Mouse (Mus musculus) left cerebral cortex, adult 2 months (tissue): Measurements from ENCODE around the gene Phf5a. TPM values are rescaled to one million over a fixed set of nuclear protein-coding genes. Genes with fewer than 3 reads are reported as not detected.

Experiments
- DNase-seq, 2 experiments: peaks; one replicate each; pipeline ENCODE4 v3.0.0; 2021 to 2022; ENCODE audit warnings: low spot score in 2 of 2, mixed read lengths in 1 of 2; ENCODE audit errors: extremely low spot score in 1 of 2
- H3K27ac ChIP-seq: fragments of 200-600 bp; 2 replicates; pipeline ENCODE4 v1.8.1; 2022
- H3K4me3 ChIP-seq: fragments of 200-600 bp; 2 replicates; pipeline ENCODE4 v1.8.1; 2022
- CTCF ChIP-seq: fragments of 200-600 bp; IDR thresholded peaks from 2 replicates; pipeline ENCODE4 v1.8.1; 2022; ENCODE audit warnings: antibody characterized with exemption, mild to moderate bottlenecking, moderate library complexity
- intact Hi-C: fragments of 180-260 bp; cut with DNase I; formaldehyde crosslinking; loops from one replicate; pipeline ENCODE4 v1.15.1; 2025
- total RNA-seq, 2 experiments: library from RNA; stranded (reverse); gene quantifications; 2 replicates each; pipeline ENCODE4 v1.2.3; 2021

The Phf5a gene
- total RNA-seq, 2 experiments from 2014 or later, result 31.1 to 32.8 TPM

DNA sequence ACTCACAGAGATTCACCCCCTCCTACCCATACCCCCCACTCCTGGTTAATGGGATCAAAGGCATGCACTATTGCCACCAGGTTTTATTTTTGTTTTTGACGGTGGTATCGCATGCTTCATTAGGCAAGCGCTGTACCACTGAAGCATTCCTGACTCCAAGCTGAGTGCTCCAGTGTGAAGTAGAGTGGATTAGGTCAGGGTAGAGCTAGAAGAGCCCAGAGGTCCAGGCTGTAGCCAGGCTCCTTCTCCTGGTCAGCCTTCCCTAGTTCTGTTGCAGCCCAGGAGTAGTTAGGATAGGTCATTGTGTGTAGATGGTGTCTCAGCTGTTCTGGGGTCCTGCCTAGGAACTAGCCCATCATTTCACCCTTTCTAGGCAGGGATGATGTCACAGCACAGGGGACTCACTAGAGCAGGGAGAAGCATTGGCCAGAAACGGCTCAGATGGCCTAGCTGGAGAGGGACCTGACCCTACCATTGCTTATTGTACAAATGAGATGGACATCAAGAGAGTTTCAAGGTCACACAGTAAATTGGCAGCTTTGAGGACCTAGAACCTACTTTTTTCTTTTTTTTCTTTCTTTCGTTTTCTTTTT lies 26.6 kb downstream of the Phf5a start:
- Histone ChIP-seq H3K27ac (no peak overlapping the region), H3K4me3 (no peak overlapping the region)
- no peak for DNase-seq
- intact Hi-C loops, result no loop called here
- TF ChIP-seq CTCF, result no peak

DNA sequence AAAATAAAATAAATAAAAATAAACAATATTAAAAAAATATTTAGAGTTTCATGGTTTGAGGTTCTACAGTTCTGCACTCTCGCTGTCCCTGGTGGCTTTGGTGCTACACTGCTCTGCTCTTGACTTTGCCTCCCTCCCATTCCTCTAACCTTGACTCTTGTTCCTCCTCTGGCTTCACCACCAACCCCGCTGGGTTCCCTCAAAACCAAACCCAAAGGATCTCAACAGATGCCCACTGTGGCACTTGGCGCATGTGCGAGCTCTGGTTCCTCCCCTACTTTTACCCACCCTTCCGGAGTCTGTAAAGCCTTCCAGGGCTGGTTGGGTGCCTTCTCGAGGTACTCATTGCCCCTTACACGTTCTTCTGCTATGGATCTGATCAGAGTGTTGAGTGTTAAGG lies 29.4 kb downstream of the Phf5a start:
- no peak overlapping the region for H3K4me3 ChIP-seq
- no peak for DNase-seq
- H3K27ac ChIP-seq, result no peak overlapping the region
- no peak for TF ChIP-seq CTCF
- intact Hi-C loops, result no loop called here

GRCm38 (mm10) chr15:81840306-81840705 lies 31.4 kb downstream of the Phf5a start:
- TF ChIP-seq CTCF, result no peak; the same call in 1 of the 2 replicates
- H3K27ac ChIP-seq, result peak overlapping the region; percentile 69

GRCm38 (mm10) chr15:81839634-81840033 lies 32.1 kb downstream of the Phf5a start:
- peak overlapping the region; percentile 69 for H3K27ac ChIP-seq
- no peak for TF ChIP-seq CTCF
- no peak overlapping the region for H3K4me3 ChIP-seq
- intact Hi-C loops, result no loop called here
- DNase-seq, result peak; percentile 61 to 71

More at GRCm38 (mm10) chr15:81840306-81840705, 31.4 kb downstream of the Phf5a start:
- no peak for DNase-seq
- no peak overlapping the region for H3K4me3 ChIP-seq
- intact Hi-C loops, result no loop called here

DNA sequence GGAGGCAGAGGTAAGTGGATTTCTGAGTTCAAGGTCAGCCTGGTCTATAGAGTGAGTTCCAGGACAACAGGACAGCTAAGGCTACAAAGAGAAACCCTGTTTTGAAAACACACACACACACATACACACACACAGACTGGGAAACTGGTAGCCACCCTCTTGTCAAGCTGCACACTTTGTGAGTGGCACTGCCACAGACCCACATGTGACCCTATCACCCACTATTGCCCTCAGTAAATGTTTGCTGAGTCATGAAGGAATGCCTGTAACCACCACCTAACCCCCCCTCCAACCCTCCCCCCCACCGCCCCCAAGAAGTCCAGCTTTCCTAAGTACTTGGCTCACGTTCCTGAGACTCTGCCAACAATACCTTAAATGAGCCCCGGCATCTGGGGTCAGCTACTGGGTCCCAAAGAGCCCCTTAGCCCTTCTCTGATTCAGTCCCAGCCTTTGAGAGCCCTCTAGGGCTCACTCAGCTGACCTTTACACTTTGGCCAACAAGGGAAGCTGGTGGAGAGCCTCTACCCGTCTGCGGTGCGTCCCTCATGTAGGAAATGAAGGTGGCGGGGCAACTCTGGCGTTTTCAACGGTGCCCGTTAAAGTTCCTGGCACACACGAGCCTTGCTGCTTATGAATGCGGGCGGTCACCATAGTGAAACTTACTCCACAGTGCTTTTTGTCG lies 33.0 kb downstream of the Phf5a start:
- intact Hi-C loops, result no loop called here
- Histone ChIP-seq H3K27ac (peak overlapping the region; percentile 53), H3K4me3 (no peak overlapping the region)
- DNase-seq, result no peak
- no peak for TF ChIP-seq CTCF

GRCm38 (mm10) chr15:81836966-81837920 lies 34.5 kb downstream of the Phf5a start:
- H3K4me3 ChIP-seq, result no peak overlapping the region
- intact Hi-C loops, result loop anchor here (2.0 kb wide), 1 partner anchor 20 kb away; no protein-coding TSS in a partner anchor
- no peak for DNase-seq
- peak overlapping the region; percentile 93 for H3K27ac ChIP-seq
- no peak for TF ChIP-seq CTCF

DNA sequence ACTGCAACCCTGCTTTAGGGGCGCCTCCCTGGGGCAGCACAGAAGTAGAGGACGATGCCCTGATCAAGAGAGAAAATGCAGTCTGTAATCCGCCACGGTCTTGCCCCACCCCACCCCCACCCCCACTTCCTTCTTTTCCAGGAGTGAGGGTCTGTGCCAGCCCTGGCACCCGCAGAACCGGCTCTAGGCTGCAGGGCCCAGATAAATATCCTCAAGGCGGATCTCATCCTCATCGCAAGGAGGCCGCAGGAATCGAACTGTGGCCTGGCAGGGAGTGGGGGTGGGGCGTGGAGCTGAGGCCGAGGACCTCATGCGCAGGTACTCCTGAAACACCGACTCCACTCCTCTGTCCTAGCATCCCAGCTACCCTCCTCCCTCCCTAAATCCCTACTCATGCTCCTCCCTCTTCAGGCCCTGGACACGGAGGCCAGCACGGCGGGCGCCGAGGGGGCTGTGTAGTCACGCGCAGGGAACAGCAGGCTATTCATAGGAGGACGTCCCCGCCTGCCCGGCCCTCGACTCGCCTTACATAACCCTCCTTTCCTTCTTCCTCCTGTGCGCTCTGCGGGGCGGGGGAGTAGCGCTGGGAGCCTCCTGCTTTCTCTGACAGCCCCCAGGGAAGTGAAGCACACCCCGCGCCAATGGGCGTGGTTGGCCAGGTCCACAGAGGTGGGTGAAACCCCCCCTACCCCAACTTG lies 35.4 kb downstream of the Phf5a start:
- DNase-seq, result peak; percentile 87
- Histone ChIP-seq H3K27ac (peak overlapping the region; percentile 93), H3K4me3 (peak overlapping the region; percentile 34)
- intact Hi-C loops, result loop anchor here (2.0 kb wide), 1 partner anchor 21 kb away; no protein-coding TSS in a partner anchor
- TF ChIP-seq CTCF, result no peak; the same call in 1 of the 2 replicates

- no peak for DNase-seq
- intact Hi-C loops, result no loop called here
- no peak overlapping the region for H3K4me3 ChIP-seq
- H3K27ac ChIP-seq, result peak overlapping the region; percentile 93
- TF ChIP-seq CTCF, result no peak
Measured at GRCm38 (mm10) chr15:81835007-81835880, 36.5 kb downstream of the Phf5a start.

GRCm38 (mm10) chr15:81834171-81834841 lies 37.4 kb downstream of the Phf5a start:
- DNase-seq, result no peak
- intact Hi-C loops, result no loop called here
- no peak overlapping the region for H3K4me3 ChIP-seq
- no peak for TF ChIP-seq CTCF
- H3K27ac ChIP-seq, result no peak overlapping the region; the same call in 1 of the 2 replicates

DNA sequence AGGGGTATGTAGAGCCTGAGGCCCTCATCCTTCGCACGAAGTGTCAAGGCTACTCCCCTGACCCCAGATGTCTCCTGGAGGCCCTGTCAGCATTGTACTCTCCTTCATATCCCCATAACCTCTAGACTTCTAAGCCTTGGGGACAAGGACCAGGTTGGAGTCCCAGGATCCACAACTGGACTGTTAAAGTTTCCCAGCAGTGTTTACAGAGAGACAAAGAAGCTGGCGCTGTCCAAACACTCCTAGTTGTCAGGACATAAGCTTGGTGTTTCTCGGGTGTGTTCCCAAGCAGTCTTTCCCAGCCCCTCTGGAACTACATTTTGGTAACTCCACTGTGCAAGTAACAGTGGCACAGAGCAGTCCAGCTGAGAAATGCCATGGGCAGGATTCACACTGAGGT lies 38.2 kb downstream of the Phf5a start:
- no peak overlapping the region; the same call in 1 of the 2 replicates for H3K27ac ChIP-seq
- no peak for DNase-seq
- no peak for TF ChIP-seq CTCF
- H3K4me3 ChIP-seq, result no peak overlapping the region
- intact Hi-C loops, result no loop called here
